Mouse (Mus musculus) cortical plate, adult 2 months (tissue): ENCODE data around the gene Qser1. TPM values are rescaled to one million over a fixed set of nuclear protein-coding genes. Genes with fewer than 3 reads are reported as not detected.

ENCODE experiments used
- H3K27ac ChIP-seq: fragments of 200-500 bp; 2 replicates; pipeline ENCODE4 v1.5.1; 2012; ENCODE audit warnings: low read length, control low read depth, inconsistent platforms; ENCODE audit not compliant: insufficient read depth
- H3K4me1 ChIP-seq: fragments of 200-500 bp; 2 replicates; pipeline ENCODE4 v1.6.1; 2011; ENCODE audit warnings: low read length; ENCODE audit not compliant: control insufficient read depth, insufficient read depth
- H3K4me3 ChIP-seq: fragments of 200-500 bp; 2 replicates; pipeline ENCODE4 v1.5.1; 2011; ENCODE audit warnings: mild to moderate bottlenecking, low read length, control low read depth; ENCODE audit not compliant: insufficient read depth
- CTCF ChIP-seq: fragments of 200-500 bp; IDR thresholded peaks from 2 replicates; pipeline ENCODE4 v1.5.1; 2011; ENCODE audit warnings: mild to moderate bottlenecking, control low read depth, low read length; ENCODE audit not compliant: insufficient read depth; ENCODE audit errors: extremely low read depth
- POLR2A ChIP-seq: fragments of 200-500 bp; IDR thresholded peaks from 2 replicates; pipeline ENCODE4 v1.6.1; 2011; ENCODE audit warnings: mild to moderate bottlenecking, low read length, control low read depth; ENCODE audit not compliant: insufficient read depth; ENCODE audit errors: extremely low read depth
- polyA plus RNA-seq: library from polyadenylated mRNA; depleted of rRNA; stranded (reverse); fragments of >200 nt; gene quantifications from 2 replicates; pipeline ENCODE4 v1.2.3, GENCODE M21; 2012; rRNA removed

Qser1 gene
- polyA plus RNA-seq, 1 experiment, result 6.3 TPM

DNA sequence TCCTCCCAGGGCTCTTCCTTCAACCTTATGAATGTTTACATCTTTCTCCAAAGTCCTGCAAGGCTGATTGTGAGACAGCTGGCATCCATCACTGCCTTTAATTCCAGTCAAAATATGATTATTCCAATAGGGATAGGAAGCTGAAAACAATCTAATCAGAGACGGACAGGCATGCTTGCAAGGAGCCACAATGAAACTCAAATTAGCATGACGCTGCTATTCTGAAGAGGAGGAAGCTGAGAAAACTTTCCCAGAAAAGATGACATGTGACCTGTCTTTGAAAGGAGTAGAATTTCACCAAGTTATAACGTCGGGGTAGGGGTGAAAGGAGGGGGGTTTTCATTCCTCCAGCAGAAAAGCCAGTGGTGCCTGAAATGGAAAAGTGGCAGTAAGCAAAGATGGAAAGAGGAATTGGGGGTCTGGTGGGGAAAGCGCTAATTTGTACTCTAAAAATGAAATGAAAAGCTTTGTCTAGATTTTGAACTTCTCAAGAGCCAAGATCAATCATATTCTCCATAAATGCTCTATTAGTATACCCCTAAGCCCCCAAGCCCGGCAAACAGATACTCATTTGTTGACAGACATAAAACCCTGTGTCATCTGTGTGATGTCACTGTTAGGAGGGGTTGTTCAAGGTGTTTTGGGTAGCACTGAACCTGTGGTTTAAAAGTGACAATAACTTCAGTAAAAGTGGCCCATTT, 105.7 kb downstream of the Qser1 start:
- H3K4me3 ChIP-seq, result peak overlapping the region; percentile 69; the same call in 1 of the 2 replicates
- peaks cover 3% of the 10 kb centered on the region; the same call in 1 of the 2 replicates for H3K4me1 ChIP-seq
- TF ChIP-seq POLR2A (no peak), CTCF (no peak)
- H3K27ac ChIP-seq, result no peak overlapping the region

DNA sequence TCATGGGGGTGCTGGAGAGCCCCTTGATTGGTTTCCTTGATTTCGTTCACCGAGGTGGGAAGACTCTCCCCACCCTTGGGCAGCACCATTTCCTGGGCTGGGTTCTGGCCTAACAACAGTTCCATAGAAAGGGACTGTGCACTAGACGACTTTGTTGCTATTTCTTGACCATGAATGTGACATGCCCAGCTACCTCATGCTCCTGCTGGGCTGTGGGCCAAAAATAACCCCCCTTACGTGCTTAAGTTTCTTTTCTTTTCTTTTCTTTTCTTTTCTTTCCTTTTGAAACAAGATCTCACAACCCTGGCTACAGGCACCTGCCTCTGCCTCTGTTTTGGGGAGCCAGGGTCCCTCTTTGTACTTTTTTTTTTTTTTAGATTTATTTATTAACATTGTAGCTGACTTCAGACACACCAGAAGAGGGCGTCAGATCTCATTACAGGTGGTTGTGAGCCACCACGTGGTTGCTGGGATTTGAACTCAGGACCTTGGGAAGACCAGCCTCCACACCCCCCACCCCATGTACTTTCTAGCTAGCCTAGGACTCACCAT, 106.7 kb downstream of the Qser1 start:
- no peak overlapping the region for H3K27ac ChIP-seq

More for the DNA sequence above, 106.7 kb downstream of the Qser1 start:
- H3K4me1 ChIP-seq, result peaks cover 3% of the 10 kb centered on the region; the same call in 1 of the 2 replicates
- TF ChIP-seq CTCF (no peak), POLR2A (no peak)
- H3K4me3 ChIP-seq, result no peak overlapping the region

Other genes with a start within 250 kb of the Qser1 start
- gene Cstf3, start 226.2 kb downstream of the Qser1 start, polyA plus RNA-seq, result 37.7 and 41.5 TPM in 2 replicates
- gene Tcp11l1, start 104.6 kb downstream of the Qser1 start, polyA plus RNA-seq, result 14.0 and 16.5 TPM in 2 replicates
- gene Pin1rt1, start 100.4 kb downstream of the Qser1 start, polyA plus RNA-seq, result not detected in 2 replicates
- 2.0 and 2.3 TPM in 2 replicates for gene Depdc7, start 73.9 kb downstream of the Qser1 start, polyA plus RNA-seq
- gene Prrg4, start 33.1 kb upstream of the Qser1 start, polyA plus RNA-seq, result 0.17 and 0.23 TPM in 2 replicates
- 4.4 and 5.1 TPM in 2 replicates for gene Ccdc73, start 51.0 kb upstream of the Qser1 start, polyA plus RNA-seq
- 80.8 and 84.1 TPM in 2 replicates for gene Eif3m, start 200.3 kb upstream of the Qser1 start, polyA plus RNA-seq